Mouse (Mus musculus) monocyte, adult 2 months (primary cell): ENCODE measurements around the gene Pip4k2a.

Experiments used
- DNase-seq, 2 experiments: peaks; one replicate each; pipeline ENCODE4 v3.0.0; 2022; ENCODE audit warnings: low spot score in 2 of 2, low read depth in 1 of 2

Gene Pip4k2a

GRCm38 (mm10) chr2:18850657-18851056 lies 147.3 kb downstream of the Pip4k2a start:
- no peak for DNase-seq

DNA sequence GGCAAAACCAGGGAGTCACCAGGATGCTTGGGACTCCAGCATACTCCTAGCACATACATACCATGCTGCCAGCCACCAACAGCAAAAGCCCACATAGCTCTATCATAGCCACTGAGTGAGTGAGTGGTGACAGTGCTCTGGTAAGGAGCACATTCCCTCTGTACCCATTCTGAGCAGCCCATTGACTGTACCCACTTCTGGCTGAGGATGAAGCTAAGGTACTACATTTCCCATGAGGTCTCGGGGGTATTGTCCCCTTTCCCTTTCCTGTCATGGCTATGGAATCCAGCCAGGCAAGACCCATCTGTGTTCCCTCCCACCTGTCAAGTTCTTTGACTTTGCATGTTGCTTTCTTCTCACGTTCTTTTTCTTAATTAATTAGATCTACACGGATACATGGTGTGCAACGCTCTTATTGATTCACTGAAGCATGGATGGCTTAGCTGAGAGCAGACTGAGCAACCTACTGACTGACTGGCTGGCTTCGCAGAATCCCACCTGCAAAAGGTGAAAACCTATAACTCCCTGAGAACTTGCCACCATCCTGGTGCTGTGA lies 149.8 kb downstream of the Pip4k2a start:
- no peak for DNase-seq

DNA sequence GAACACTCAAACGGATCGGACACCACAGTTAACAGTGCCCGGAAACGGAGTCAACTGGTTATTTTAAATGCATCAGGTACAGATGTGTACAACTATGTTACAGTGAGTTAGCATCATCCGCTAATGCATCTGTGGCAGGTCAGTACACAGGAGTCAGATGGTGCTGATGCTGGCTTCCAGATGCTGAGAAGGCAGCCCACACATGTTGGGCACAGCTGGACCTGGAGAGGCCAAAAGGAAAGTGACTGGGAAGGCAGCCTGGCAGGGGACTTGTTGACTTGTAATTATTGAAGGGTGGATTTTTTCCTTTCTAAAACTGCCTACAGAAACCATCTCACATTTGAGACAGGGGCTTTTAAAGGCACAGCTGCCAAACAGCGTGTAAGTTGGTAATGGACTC lies 155.4 kb downstream of the Pip4k2a start:
- no peak for DNase-seq

DNA sequence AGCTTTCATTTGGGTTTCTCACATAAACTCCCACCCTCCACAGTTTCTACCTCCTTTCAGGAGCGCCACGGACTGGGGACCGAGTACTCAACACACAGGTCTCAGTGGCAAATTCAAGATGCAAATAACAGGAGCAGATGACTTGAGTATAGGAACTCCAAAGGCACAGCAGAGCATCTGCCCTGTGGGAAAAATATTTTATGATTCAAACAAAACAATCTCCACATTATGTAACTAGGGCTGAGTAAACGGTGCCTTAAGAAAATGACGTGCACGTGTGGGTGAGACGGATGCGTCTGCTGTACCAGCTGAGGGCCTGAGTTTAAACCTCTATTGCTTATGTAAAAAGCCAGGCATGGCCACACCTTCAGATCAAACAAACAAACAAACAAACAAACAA lies 156.9 kb downstream of the Pip4k2a start:
- no peak for DNase-seq

DNA sequence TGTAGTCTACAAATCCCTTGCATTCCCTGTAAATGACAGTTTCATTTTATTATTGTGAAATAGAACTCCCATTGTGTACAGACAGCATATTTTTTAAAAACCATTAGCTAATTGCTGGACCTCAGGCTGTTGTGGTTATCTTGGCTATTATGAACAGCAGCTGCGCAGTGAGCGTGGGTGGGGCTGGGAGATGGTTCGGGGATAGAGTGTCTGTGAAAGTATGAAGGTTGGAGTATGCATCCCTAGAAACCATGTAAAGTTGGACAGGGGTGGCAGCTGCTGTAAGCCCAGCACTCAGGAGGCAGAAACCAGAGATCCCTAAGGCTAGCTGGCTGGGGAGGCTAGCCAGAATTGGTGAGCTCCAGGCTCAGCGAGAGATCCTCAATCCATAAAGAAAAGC lies 158.4 kb downstream of the Pip4k2a start:
- no peak for DNase-seq

DNA sequence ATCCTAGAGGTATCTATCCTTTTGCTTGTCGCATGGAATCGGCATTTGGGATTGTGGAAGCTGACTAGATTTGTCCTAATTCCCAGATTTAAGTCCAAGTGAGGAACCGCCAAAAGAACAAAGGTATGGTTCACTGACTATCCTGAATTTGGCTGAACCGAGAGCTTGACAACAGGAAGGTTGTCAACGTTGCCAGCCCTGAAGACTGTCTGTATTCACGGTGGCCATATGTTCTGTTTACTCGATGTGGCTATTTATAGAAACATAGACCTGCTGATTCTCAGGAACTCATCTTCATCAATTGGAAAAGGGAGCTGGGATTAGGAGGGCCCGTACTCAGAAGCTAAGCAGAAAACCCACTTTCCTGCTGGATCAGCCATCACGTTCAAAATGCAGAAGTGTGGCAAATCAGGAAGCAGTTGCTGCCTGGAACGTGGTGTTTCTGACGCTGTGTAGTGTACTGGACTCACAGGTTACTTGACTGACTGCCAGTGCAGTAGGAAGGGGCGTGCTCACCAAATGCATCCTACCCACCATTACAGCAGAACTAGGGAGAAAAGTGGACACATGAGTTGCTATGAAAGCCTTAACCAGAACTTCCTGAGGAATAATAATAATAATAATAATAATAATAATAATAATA lies 162.5 kb downstream of the Pip4k2a start:
- DNase-seq: no peak

DNA sequence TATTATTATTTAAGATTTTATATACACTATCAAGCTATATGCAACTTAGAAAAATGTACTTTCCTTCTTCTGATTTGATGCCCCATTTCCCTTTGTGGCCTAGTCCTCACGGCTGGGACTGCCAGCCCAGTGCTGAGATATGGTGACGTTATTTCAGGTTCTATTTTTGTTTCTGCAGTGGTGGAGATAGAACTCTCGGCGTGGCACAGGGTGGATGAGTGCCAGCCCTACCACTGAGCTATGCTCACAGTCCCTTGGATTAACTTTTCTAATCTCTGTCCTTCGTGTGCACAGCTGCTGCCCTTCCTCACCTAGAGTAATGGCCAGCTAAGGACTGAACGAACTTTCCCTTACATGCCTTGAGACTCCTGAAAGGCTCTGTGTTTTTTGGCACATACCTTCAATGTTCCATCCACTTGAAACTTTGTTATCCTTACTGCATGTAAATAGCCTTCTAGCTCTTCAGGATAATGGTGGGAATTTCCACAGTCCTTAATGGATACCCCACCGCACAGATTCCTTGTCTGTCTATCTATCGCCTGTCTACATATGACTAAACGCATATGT lies 164.8 kb downstream of the Pip4k2a start:
- no peak for DNase-seq

DNA sequence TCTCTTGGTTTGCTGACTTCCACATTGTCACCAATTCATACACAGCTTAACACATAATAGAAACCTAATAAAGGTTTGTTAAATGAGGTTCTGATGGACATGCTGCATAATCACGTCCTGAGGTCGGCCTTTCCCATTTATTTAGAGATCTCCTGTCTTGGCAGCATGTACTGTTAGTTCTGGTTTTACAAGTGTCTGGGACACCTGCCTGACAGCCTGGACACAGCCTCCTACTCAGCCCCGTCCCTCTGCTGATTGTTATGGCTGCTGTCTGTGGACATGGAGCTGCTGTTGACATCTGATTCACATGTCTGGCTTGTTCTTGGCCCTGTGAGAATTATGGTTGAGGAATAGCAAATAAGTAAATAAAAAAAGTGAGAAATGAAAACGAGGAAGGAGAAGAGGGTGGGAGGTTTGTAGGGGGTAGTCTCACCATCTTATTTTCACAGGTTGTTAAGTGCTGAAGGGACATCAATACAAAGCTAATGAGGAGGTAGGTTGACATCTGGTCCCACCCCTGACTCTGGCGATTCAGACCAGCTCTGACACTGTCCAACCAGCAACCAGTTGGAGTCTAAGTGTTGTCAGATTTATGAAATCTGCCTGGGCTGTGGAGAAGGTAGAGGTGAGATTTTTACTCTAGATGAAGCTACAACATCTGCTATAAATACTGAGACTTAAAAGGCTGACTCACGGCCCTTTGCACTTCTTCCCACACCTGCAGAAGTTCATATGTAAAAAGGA lies 166.7 kb downstream of the Pip4k2a start:
- no peak for DNase-seq

DNA sequence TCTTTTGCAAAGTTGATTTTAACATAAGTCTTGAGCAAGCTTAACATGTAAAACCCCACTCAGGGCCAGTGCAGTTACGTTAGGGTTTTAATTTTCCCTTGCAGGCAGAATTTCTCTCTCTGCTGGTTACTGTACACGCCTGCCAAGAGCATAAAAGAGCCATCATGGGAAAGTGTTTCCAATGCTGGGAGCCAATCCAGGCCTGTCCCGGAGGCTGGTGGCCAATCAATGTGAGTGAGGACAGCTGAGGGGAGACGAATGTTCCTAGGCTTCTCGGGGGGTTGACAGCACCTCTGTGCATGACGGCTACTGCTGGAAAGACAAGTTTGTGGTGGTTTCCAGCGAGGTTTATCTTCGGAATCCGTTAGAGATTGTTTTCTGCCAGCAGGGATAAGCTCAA lies 175.2 kb downstream of the Pip4k2a start:
- DNase-seq: no peak

GRCm38 (mm10) chr2:18821451-18822379 lies 176.2 kb downstream of the Pip4k2a start:
- peak; percentile 30 to 44 for DNase-seq

DNA sequence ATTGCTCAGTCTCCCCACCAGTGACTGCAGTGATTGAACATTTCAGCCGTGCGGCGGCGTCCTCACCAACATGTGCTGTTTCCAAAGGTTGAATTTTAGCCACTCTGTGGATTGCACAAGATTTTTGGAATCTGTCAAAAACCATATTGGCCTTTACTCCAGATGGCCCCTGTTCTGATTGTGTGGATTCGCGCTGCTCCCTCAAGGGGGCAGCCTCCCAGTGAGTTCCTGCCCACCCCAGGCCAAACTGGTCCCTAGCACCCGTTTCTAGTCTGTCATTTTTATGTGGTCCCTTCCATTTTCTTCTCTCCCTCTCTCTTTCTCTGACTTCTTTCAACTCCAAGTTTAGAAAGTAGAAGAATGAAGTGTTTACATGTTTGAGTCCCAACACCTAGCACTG lies 178.4 kb downstream of the Pip4k2a start:
- no peak for DNase-seq

DNA sequence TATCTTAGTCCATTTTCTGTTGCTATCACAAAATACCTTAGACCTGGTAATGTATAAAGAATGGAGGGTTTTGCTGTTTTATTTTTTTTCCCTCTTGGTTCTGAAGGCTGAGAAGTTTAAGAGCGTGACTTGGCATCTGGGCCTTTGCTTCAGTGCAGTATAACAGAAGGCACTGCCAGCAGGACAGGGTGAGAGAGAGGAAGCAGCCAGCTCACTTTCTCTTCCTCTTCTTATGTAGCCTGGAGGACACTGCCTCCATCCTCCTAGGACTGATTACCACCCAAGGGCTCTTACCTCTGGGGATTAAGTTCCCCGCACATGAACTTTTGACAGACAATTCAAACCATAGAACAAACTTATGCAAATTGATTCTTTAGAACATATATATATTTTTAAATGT lies 181.9 kb downstream of the Pip4k2a start:
- DNase-seq: no peak

DNA sequence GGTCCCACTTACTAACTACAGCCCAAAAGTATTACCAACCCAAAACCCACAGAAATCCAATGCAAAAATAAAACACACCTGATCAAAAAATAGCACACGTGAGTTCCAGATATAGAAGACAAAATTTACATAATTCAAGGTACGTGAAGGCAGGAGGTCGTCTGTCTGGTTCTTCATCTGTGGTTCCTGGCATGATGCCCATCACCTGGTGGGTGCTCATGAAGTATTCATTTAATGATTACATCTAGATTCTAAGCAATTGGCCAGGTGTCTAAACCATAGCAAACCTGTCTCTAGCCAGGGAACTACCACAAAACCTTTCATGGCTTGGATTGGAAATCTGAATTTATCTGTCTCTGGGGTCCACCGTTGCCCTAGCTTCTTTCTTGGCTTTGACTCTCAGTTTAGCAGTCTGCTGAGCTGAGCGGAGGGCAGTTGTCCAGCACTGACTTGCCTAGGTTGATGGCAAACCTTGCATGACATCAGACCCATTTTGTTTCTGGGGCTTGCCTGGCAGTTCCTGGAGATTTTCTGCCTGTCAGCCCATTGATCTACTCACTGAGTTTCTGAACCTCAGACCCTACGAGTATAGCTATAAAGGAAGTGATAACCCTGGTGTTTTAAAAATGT lies 182.5 kb downstream of the Pip4k2a start:
- no peak for DNase-seq

- DNase-seq: no peak
Observed at GRCm38 (mm10) chr2:18814447-18814804, 183.5 kb downstream of the Pip4k2a start.

GRCm38 (mm10) chr2:18813683-18814446 lies 184.1 kb downstream of the Pip4k2a start:
- no peak for DNase-seq

GRCm38 (mm10) chr2:18807961-18808360 lies 190.0 kb downstream of the Pip4k2a start:
- DNase-seq: no peak

- no peak for DNase-seq
Observed at GRCm38 (mm10) chr2:18801281-18801862, 196.6 kb downstream of the Pip4k2a start.

DNA sequence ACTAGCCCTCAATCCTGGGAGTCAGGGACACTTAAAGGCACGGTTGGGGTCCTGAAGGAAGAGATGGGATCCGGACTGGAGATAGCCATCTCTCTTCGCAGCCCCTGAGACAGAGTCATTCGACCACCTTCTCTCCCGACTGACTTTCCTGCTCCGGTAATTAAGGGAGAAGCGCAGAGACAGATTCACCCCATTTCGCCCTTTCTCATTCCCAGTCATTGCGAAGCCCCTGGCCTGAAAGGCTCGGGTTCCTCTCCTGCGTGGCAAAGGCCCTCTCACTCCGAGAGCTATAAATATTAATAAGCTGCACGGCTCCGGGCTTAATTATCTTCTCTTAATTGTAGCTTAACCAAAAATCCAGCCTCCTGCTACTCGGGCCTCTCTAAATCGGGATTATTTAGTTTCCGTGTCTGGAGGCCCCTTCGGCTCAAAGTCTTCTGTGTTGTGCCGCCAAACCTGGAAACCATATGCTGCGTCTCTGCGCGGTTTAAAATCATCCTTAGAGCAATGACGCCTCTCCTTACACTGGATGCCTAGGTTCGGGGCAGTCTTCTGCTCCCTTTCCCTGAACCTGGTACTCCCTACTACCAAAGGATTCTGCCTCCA lies 197.2 kb downstream of the Pip4k2a start:
- DNase-seq: no peak

- DNase-seq: no peak
Observed at GRCm38 (mm10) chr2:18799966-18800645, 197.8 kb downstream of the Pip4k2a start.
